Mouse (Mus musculus) heart, adult 10 weeks (tissue): ENCODE measurements around the gene Mthfd2l. TPM values are rescaled to one million over a fixed set of nuclear protein-coding genes. Genes with fewer than 3 reads are reported as not detected.

ENCODE experiments used
- polyA plus RNA-seq: library from polyadenylated mRNA; stranded (reverse); fragments of 350-450 nt; fragmentation: Illumina TruSeq; extraction: RNeasy Lipid Tissue Mini Kit (QIAGEN cat#74804); gene quantifications from one replicate; pipeline ENCODE4 v1.2.3, GENCODE M21; 2014; ENCODE audit warnings: low read depth, low replicate concordance

The Mthfd2l gene
- polyA plus RNA-seq = 11.4 TPM

DNA sequence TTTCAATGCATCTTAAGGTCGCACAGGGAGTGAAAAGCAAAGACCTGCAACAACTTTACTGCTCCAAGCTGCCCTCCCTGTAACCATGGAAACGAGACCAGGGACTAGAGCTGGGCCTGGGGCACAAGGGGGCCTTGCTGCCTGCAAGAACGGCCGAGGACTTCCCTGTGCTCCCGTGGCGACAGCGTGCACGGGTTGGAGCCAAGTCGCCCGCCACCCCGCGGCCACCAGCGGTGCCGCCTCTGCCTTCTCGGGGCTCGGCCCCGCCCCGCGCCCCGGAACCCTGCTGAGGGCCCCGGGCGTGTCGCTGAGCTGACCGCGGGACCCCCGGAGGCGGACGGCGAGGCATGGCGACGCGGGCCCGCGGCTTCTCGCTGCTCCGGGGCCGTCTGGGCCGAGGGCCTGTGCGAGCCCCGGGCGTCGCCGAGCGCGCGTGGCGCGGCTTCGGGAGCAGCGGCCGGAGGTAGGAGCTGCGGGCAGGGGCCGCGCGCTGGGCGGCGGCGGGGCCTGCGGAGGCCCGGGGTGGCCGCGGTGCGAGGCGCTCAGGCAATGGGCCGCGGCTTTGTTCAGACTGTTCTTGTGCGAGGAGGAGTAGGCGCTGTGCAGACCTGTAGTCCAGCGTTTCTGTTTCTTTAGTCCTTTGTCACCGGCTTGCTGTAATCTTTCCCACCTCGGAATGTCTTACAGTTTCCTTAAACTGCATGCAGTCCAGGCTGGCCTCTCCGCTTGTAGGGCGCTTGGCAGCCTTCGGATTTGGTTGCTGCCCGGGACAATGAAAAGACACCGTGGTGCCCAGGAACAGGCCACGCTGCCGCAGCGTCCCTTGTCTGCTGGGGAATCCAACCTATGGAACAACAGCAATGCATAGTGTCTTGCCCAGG is at the start of gene Mthfd2l:
Gene Mthfd2l (plus strand): TSS at position 147 of the 881 bp plus-strand sequence.

DNA sequence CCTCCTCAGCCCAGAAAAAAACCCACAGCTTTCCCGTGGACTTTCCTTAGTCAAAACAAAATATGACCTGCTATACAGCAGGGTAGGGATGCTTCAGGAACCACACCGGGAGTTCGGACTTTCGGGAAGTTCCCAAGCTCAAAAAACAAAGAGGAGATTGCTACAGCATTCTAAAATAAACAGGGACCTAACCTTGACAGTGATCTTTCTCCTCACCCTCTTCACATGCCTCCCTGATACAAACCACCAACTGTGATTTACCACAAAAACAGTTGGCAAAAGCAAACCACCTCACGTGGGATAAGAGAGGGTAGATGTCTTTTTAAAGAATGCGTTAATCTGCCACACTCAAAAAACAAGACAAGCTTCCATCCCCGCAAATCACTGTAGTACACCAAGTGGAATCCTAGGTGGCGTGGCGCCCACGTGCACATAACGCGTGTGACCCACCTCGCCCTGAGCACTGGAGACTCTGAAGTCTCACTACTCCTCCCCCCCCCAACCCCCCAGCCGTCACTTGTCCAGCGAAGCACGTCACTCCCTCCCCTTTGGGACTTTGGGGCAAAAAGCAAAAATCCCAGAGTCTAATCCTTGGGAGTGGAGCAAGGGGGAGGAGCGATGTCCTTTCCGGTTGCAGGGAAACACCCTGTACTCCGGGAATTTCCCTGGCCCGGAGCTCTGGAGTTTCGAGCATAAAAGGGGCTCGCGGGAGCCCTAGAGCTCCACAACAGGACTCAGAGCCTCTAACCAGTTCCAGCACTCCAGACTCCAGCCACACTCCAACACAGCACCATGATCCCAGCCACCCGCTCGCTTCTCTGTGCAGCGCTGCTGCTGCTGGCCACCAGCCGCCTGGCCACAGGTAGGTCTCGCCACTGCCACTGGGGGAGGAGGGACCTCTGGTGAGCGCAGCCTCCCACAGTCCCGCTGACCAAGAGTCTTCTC is 40.1 kb upstream of the Mthfd2l start, which contains the start of gene Cxcl1:
Gene Cxcl1 (plus strand): TSS at position 723 of the 945 bp plus-strand sequence.

DNA sequence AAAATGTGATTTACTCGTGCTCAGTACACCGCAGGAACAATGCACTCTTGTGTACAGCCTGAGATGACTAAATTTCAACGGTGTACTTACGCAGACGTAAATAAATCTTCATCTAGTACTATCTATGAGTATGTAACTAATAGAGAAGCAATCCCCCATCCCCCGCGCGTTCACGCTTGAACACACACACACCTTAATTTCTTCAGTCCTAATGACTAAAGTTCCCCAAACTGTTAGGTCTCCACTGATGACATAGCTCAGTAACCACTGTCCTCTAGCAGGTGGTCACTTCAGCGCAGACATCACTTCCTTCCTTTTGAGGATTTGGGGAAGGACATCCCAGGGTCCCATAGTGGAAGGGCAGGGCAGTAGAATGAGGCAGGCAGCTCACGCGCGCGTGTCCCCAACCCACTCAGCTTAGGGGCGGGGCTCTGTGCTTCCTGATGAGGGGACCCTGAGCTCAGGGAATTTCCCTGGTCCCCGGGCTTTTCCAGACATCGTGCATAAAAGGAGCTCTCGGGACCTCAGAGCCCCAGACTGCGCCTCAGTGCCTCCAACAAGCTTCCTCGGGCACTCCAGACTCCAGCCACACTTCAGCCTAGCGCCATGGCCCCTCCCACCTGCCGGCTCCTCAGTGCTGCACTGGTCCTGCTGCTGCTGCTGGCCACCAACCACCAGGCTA is 27.4 kb upstream of the Mthfd2l start, which contains the start of gene Cxcl2:
Gene Cxcl2 (plus strand): TSS at position 533 of the 682 bp plus-strand sequence.

DNA sequence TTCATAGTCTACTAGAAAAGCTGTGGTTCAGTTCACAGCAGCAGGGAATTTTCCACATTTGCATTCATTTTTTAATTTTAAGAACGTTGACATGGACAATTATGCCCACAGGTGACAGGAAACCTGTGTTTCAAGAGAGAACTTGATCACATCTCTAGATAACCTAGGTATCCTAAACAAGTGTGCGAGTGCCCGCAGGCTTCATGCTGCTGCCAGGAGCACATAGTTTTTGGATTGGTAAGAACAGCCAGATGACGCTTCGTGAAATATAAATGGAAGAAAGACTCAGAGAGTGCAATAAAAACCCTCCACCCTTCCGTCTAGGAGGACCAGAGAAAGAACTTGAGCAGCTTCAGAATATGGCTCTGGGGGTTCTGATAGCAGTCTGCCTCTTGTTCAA is 96.2 kb downstream of the Mthfd2l start, which contains the start of gene Epgn:
Gene Epgn (plus strand): TSS at position 301 of the 400 bp plus-strand sequence.

Other genes starting within 250 kb of the Mthfd2l start
- gene Cxcl5, start 171.8 kb upstream of the Mthfd2l start, polyA plus RNA-seq = 0.76 TPM
- gene Ppbp, start 162.6 kb upstream of the Mthfd2l start, polyA plus RNA-seq = 1.6 TPM
- 45.2 TPM for gene Pf4, start 158.7 kb upstream of the Mthfd2l start, polyA plus RNA-seq
- gene Cxcl3, start 145.0 kb upstream of the Mthfd2l start, polyA plus RNA-seq = not detected
- gene Cxcl15, start 136.6 kb upstream of the Mthfd2l start, polyA plus RNA-seq = not detected
- gene Cxcl1, start 39.9 kb upstream of the Mthfd2l start, polyA plus RNA-seq = 2.8 TPM
- gene Cxcl2, start 27.2 kb upstream of the Mthfd2l start, polyA plus RNA-seq = 1.3 TPM
- not detected for gene Epgn, start 96.3 kb downstream of the Mthfd2l start, polyA plus RNA-seq
- gene Ereg, start 143.5 kb downstream of the Mthfd2l start, polyA plus RNA-seq = 0.16 TPM
- gene Areg, start 208.5 kb downstream of the Mthfd2l start, polyA plus RNA-seq = not detected